Mouse (Mus musculus): Measurements from ENCODE around the gene Veph1. TPM values are rescaled to one million over a fixed set of nuclear protein-coding genes. Genes with fewer than 3 reads are reported as not detected.

The Veph1 gene
- polyA plus RNA-seq (2021; fragmentation: Nextera tagmentation) = not detected in 2 replicates
- long read RNA-seq, experiment 1, partial matches to known transcripts = 0 of 1 reads
- long read RNA-seq, experiment 1, other reads (novel, unspliced or antisense) = 1 of 1 reads
- long read RNA-seq, experiment 2, partial matches to known transcripts = 0 of 1 reads
- long read RNA-seq, experiment 2, other reads (novel, unspliced or antisense) = 1 of 1 reads

GRCm38 (mm10) chr3:66296545-66296944 lies at the start of gene Veph1:
TSS of gene Veph1 (minus strand) at chr3:66296837.

GRCm38 (mm10) chr3:66219655-66220191 lies 76.9 kb downstream of the Veph1 start, which contains the start of gene Ptx3:
TSS of gene Ptx3 (plus strand) at chr3:66219910.

Other genes with a start within 250 kb of the Veph1 start
- gene Ptx3, start 76.9 kb downstream of the Veph1 start, polyA plus RNA-seq (2021; fragmentation: Nextera tagmentation) = 0.28 and 0.34 TPM in 2 replicates

Measured in left cerebral cortex, adult 6 months (tissue).